Mouse (Mus musculus): Measurements from ENCODE around the gene Hist1h4n.
"Not testable (repeated sequence)": the region's sequence is repeated elsewhere in the genome, so short reads cannot be mapped to it uniquely, and the experiment has no call there.

The Hist1h4n gene

DNA sequence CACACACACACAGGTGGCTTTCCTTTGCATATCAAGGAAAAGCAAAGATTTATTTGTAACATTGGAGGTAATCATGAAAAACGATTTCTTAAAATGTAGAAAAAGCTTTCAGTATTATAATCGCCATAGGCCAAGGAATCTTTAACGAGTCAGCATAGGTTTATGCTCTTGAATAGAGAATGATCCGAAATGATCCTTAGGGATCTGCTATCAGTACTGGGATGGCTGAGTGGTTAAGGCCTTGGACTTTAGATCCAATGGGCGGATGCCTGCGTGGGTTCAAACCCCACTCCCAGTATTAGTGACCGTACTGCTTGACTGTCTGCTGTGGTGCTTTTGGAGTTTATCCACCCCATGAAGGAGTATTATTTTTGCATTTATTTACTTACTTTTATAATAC, 36.4 kb downstream of the Hist1h4n start:
- no peak for DNase-seq (ENCODE audit: low read depth)

DNA sequence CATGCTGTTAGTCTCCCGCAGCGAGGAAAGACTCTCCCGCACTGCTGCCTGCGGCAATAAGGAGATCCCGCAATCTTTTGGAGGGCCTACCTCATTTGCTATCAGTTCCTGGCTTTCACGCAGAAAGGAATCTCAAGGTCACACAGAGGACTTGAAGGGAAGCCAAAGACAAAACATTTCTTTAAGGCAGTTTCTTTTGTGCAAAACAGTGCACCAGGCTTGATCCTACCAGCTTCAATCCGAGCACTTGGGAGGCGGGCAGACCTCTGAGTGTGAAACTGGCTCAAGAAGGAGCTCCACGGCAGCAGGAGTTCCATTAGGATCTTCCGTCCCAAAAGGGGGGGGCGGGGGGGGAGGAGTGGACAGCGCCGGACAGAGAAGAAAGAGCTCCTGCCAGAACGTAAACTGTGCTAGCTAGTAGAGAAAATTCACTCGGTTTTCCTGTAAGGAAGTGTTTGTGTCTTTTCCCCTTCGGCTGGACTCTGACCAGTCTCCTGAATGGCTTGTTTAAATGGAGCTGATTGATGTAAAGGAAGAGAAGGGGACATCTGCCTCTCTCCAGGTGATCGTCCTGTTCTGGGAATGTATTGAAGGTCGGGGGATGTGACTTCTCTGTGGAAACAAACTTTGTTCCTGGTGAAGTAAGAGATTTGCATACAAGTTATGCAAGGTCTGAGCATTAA, 41.3 kb downstream of the Hist1h4n start:
- DNase-seq (ENCODE audit: low read depth) = no peak

DNA sequence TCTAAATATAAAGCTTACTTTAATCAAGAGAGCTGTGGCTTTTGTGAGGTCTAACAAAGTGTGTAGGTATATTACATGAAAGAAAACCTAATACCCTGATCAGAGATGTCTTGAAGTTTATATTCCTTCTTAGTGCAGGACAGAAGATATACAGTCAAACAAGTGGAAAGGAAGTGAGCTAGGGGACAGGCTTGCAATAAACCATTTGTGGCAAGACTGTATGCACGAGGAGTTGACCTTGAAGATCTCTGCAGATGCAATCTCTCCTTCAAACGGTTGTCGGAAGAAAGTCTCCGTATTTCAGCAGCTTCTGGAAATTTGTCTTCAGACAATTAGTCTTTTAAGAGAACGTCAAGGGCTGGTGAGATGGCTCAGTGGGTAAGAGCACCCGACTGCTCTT, 42.1 kb downstream of the Hist1h4n start:
- no peak for DNase-seq (ENCODE audit: low read depth)

DNA sequence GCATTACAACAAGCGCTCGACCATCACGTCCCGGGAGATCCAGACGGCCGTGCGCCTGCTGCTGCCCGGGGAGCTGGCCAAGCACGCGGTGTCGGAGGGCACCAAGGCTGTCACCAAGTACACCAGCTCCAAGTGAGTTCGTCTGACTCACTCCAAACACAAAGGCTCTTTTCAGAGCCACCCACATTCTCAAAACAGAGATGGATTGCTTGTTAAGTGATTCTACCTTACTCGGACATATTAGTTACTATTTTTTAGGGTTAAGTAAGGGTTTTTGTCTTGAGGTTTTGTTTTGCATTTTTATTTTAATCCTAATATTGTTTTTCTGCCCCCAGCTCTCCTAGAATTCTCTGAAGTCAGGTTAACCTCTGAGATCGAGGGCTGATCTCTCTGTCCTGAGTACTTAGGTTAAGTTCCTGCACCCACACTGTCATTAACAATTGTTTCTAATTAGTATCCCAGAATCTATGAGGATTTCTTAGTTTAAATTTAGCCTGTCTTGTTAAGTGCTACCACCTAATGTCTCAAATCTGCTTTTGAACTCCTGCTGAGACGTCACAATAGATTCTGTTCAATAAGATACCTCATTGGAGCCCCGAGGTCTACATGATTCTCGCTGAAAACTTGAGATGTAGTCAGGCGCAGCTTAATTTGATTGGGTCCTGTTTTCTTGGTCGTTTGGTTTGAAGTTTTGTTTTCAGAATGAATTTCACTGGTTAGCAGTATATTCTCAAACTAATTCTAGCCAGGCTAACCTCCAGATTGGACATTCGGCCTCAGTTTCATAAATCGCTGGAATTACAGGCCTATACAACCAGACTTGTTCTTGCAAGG, 44.0 kb downstream of the Hist1h4n start:
- DNase-seq (ENCODE audit: low read depth) = no peak

DNA sequence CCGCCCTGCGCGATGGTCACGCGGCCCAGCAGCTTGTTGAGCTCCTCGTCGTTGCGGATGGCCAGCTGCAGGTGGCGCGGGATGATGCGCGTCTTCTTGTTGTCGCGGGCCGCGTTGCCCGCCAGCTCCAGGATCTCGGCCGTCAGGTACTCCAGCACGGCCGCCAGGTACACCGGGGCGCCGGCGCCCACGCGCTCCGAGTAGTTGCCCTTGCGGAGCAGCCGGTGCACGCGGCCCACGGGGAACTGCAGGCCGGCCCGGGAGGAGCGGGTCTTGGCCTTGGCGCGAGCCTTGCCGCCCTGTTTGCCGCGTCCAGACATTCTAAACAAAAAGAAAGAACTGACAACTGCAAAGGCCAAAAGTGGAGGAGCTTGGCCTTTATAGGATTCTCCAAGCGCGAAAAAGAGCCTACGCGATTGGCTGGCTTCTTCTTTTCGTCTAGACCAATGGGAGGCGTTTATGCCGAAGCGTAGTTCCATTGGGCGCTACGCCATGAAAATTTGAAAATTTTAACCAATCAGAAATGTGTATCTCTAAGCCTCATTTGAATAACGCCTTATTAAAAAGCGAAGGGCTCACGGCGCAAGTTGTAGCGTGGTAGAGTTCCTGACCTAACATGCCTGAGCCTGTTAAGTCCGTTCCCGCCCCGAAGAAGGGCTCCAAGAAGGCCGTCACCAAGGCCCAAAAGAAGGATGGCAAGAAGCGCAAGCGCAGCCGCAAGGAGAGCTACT, 44.9 kb downstream of the Hist1h4n start, which contains the start of the genes Hist1h2an and Hist1h2bp:
TSS of gene Hist1h2an (minus strand) at position 320 of the 731 bp plus-strand sequence.
TSS of gene Hist1h2bp (plus strand) at position 563 of the 731 bp plus-strand sequence.
- peak; percentile 98 for DNase-seq (ENCODE audit: low read depth)

DNA sequence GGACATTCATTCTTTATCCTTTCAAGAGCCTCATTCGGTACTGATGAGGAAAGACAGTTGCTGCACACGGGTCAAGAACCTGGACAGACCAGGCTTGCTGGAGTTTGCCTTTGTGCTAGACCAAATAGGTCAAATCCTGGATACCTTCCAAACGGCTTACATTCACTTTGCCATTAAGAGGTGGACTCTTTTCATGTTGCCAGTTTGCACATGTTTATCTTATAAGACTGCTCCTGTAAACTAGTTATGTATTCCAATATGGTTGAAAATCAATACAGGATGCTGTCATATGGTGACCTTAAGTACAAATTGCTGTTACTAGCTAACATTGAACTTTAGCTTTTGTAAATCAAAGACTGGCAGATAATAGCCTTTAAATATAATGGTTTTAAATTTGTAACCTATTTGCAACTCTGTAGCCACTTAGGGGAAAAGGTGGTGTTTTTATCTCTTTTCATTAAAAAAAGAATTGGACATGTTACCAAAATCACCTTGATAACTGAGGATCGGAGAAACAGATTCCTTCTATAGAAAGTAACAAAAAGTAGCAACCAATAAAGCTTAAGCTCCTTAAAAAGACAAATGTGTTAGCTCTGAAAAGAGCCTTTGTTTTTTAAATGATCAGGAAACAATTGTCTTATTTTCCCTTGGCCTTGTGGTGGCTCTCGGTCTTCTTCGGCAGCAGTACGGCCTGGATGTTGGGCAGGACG, 45.7 kb downstream of the Hist1h4n start:
- no peak for DNase-seq (ENCODE audit: low read depth)

DNA sequence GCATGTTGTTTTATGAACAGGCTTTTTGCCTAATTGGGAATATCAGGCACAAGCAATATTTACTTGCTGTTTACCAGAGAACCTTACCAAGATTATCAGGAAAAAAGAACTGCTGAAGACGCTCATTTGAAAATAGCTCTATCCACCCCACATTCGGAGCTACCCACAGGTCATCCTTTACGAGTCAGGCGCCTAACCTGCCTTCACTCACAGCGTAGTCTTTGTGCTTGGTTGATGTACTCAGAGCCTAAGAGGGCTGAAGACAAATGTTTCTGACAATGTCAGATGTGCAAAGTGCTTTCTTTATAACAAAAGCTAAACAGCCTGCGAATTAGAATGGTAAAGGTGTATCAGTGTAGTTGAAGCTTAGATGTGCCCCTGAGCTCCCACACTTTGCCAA, 47.7 kb downstream of the Hist1h4n start:
- no peak for DNase-seq (ENCODE audit: low read depth)

DNA sequence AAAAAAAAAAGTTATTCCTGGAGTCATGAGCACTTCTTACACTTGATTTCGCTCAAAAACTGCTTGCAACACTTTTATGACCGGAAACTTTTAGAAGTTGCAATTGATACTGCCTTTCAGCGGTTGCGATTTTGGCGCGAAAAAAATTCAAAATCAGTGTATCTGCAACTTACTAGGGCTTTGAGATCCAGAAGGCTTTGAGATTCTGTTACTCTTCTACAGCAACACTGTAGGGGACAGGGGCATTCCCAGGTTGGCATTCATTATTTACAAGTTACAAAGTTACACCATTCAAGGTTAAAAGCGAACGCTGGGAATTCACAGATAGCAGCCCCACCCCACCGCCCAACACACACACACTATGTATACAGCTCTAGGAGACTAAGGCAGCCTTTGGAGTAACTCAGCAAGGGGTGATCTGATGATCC, 48.2 kb downstream of the Hist1h4n start:
- no peak for DNase-seq (ENCODE audit: low read depth)

DNA sequence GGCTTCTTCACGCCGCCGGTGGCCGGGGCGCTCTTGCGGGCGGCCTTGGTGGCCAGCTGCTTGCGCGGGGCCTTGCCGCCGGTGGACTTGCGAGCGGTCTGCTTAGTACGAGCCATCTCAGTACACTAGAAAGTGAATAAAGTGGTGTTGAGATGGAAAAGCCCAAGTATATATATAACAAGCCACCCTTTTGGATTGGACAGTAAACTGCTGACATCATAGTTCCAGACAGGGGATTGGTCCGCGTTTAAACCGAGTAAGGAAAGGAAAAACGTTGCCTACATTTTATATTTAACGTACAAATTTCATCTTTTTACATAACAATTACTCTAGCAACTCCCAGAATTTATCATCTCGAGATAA, 48.8 kb downstream of the Hist1h4n start, which contains the start of gene Hist1h3i:
TSS of gene Hist1h3i (minus strand) at position 116 of the 363 bp plus-strand sequence.
- DNase-seq (ENCODE audit: low read depth) = peak; percentile 79

DNA sequence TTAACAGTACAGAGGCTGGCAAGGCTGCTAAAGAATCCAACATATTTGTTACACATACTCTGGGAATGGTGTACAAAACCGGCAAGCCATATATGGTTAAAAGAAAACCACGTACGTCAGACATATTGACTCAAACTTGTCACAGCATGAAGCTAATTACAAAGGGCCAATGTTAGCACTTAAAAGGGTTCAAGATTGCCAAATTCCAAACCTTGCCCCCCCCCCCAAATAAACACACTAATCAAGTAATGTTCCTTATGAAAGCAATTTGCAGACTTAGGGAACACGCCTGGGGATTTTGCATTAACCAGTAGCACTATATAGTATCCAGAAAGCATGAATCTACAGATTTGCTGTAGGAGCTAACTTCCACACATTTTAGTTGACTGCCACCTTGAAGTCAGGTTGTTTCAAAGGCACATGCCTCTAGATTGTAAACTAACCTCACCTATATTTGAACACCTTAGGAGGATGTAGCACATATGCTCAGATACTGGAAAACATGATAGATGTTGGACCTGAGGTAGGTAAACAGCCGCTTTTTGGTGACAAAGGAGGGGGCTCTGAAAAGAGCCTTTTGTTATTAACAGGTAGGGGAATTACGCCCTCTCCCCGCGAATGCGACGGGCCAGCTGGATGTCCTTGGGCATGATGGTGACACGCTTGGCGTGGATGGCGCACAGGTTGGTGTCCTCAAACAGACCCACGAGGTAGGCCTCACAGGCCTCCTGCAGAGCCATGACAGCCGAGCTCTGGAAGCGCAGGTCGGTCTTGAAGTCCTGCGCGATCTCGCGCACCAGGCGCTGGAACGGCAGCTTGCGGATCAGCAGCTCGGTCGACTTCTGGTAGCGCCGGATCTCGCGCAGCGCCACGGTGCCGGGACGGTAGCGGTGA, 49.4 kb downstream of the Hist1h4n start:
- DNase-seq (ENCODE audit: low read depth) = not testable (repeated sequence)
